Mouse (Mus musculus) ES-E14 (cell line): ENCODE data around the gene Pex14. TPM values are rescaled to one million over a fixed set of nuclear protein-coding genes. Genes with fewer than 3 reads are reported as not detected.
A peak's percentile ranks its signal among the peaks of the same experiment; 100 is the strongest.

Experiments
- DNase-seq: peaks from one replicate; pipeline ENCODE4 v3.0.0-alpha.2; 2013; ENCODE audit warnings: low read depth, low spot score
- H3K27ac ChIP-seq: 2 replicates; pipeline ENCODE4 v1.5.1; 2012; ENCODE audit warnings: low read depth, mild to moderate bottlenecking, low read length, moderate library complexity, mixed read lengths; ENCODE audit not compliant: poor library complexity, insufficient read depth, severe bottlenecking
- H3K36me3 ChIP-seq: 2 replicates; pipeline ENCODE4 v1.6.1; 2012; ENCODE audit warnings: mild to moderate bottlenecking, low read length, moderate library complexity, mixed read lengths; ENCODE audit not compliant: control insufficient read depth, poor library complexity, insufficient read depth, severe bottlenecking
- H3K4me1 ChIP-seq, 2 experiments: fragments of 150-350 bp in 1 of 2; sonication (generic) in 1 of 2; 2 replicates each; pipeline ENCODE4 v1.6.1; 2012; ENCODE audit warnings: low read length in 2 of 2, mild to moderate bottlenecking in 1 of 2, mixed read lengths in 1 of 2; ENCODE audit not compliant: control insufficient read depth in 2 of 2, insufficient read depth in 2 of 2, poor library complexity in 1 of 2
- H3K4me3 ChIP-seq, 2 experiments: fragments of 150-350 bp in 1 of 2; sonication (generic) in 1 of 2; 2 replicates each; pipeline ENCODE4 v1.5.1; 2012; ENCODE audit warnings: low read length in 2 of 2, low read depth in 1 of 2, mild to moderate bottlenecking in 1 of 2, mixed read lengths in 1 of 2; ENCODE audit not compliant: insufficient read depth in 1 of 2, poor library complexity in 1 of 2, severe bottlenecking in 1 of 2
- H3K9ac ChIP-seq: 2 replicates; pipeline ENCODE4 v1.6.1; 2012; ENCODE audit warnings: low read depth, mild to moderate bottlenecking, low read length, mixed read lengths; ENCODE audit not compliant: poor library complexity, insufficient read depth, severe bottlenecking
- H3K9me3 ChIP-seq: fragments of 150-350 bp; sonication (generic); 2 replicates; pipeline ENCODE4 v1.6.1; 2012; ENCODE audit warnings: low read depth, mild to moderate bottlenecking, low read length; ENCODE audit not compliant: control insufficient read depth, insufficient read depth
- CHD2 ChIP-seq: IDR thresholded peaks from 2 replicates; pipeline ENCODE4 v1.6.1; 2014; ENCODE audit warnings: mild to moderate bottlenecking, low read depth, low read length, inconsistent platforms
- HCFC1 ChIP-seq: IDR thresholded peaks from 2 replicates; pipeline ENCODE4 v1.6.1; 2012; ENCODE audit warnings: low read length, inconsistent platforms, borderline replicate concordance; ENCODE audit not compliant: insufficient read depth
- MAFK ChIP-seq: IDR thresholded peaks from 2 replicates; pipeline ENCODE4 v1.6.1; 2014; ENCODE audit warnings: mild to moderate bottlenecking, low read depth, low read length, inconsistent platforms; ENCODE audit not compliant: insufficient read depth
- ZC3H11A ChIP-seq: IDR thresholded peaks from 2 replicates; pipeline ENCODE4 v1.6.1; 2012; ENCODE audit warnings: low read depth, mild to moderate bottlenecking, inconsistent platforms, low read length, borderline replicate concordance
- ZNF384 ChIP-seq: IDR thresholded peaks from 2 replicates; pipeline ENCODE4 v1.6.1; 2012; ENCODE audit warnings: low read depth, low read length, inconsistent platforms
- in situ Hi-C, 2 experiments: fragments of 600-800 bp; cut with MboI; formaldehyde crosslinking; loops; one replicate each; pipeline ENCODE4 v1.15.1; 2025; ENCODE audit warnings: low sequenced_read_pairs in 2 of 2, inconsistent platforms in 1 of 2; ENCODE audit not compliant: unreplicated experiment in 2 of 2
- total RNA-seq: library from RNA; depleted of rRNA; stranded (reverse); fragments of 300-350 nt; gene quantifications from 2 replicates; pipeline ENCODE4 v1.2.3, GENCODE M21; 2012

Pex14 gene
- total RNA-seq, 1 experiment: 80.3 TPM

- in situ Hi-C loops: no loop called here
- TF ChIP-seq ZC3H11A: no peak
- no peak for TF ChIP-seq ZNF384
- no peak for TF ChIP-seq MAFK
- TF ChIP-seq HCFC1: peak; percentile 73; the same call in 1 of the 2 replicates
- TF ChIP-seq CHD2: no peak
- peak; percentile 85 for DNase-seq
- peak within 1 kb of the TSS; percentile 74 to 92 for H3K4me3 ChIP-seq
- H3K4me1 ChIP-seq: peaks cover 2 to 7% of the 10 kb centered on the region in 2 experiments; a peak in 1 of 4 replicates
- H3K36me3 ChIP-seq: peaks cover under 1% of the 10 kb centered on the region; the same call in 1 of the 2 replicates
- H3K27ac ChIP-seq: peak within 1 kb of the TSS; percentile 61; the same call in 1 of the 2 replicates
- no peaks in the 10 kb centered on the region for H3K9me3 ChIP-seq
- H3K9ac ChIP-seq: peak within 1 kb of the TSS; percentile 92
These were observed 37.5 kb upstream of the Pex14 start, which contains the start of gene Cenps for GRCm38 (mm10) chr4:149136982-149137770. Gene Cenps, minus strand, starts transcription at chr4:149137629.

GRCm38 (mm10) chr4:149136116-149136850, 36.6 kb upstream of the Pex14 start:
- peaks cover 2 to 10% of the 10 kb centered on the region in 2 experiments; a peak in 2 of 4 replicates for H3K4me1 ChIP-seq
- peaks cover 8% of the 10 kb centered on the region for H3K36me3 ChIP-seq
- H3K9me3 ChIP-seq: no peaks in the 10 kb centered on the region
- no peak overlapping the region for H3K27ac ChIP-seq
- H3K4me3 ChIP-seq: peak overlapping the region; percentile 74 to 92
- in situ Hi-C loops: no loop called here
- no peak for DNase-seq
- H3K9ac ChIP-seq: peak overlapping the region; percentile 92
- TF ChIP-seq MAFK: no peak
- no peak for TF ChIP-seq ZNF384
- no peak for TF ChIP-seq ZC3H11A
- no peak for TF ChIP-seq HCFC1

- H3K4me3 ChIP-seq: no peak overlapping the region
- in situ Hi-C loops: no loop called here
- no peak for DNase-seq
- no peak overlapping the region for H3K9ac ChIP-seq
- peaks cover 24% of the 10 kb centered on the region for H3K36me3 ChIP-seq
- H3K27ac ChIP-seq: no peak overlapping the region
- no peaks in the 10 kb centered on the region for H3K9me3 ChIP-seq
- peaks cover 2 to 12% of the 10 kb centered on the region in 2 experiments; a peak in 2 of 4 replicates for H3K4me1 ChIP-seq
- TF ChIP-seq ZC3H11A (no peak), HCFC1 (no peak), ZNF384 (no peak), MAFK (no peak), CHD2 (no peak)
These were observed 33.7 kb upstream of the Pex14 start for GRCm38 (mm10) chr4:149133395-149133794.

- H3K27ac ChIP-seq: no peak overlapping the region
- in situ Hi-C loops: no loop called here
- H3K9me3 ChIP-seq: no peaks in the 10 kb centered on the region
- H3K4me3 ChIP-seq: no peak overlapping the region
- TF ChIP-seq ZNF384 (no peak), MAFK (no peak), CHD2 (no peak), ZC3H11A (no peak), HCFC1 (no peak)
- H3K9ac ChIP-seq: no peak overlapping the region
- H3K36me3 ChIP-seq: peaks cover 31% of the 10 kb centered on the region
- peaks cover 2 to 15% of the 10 kb centered on the region in 2 experiments; a peak in 2 of 4 replicates for H3K4me1 ChIP-seq
- no peak for DNase-seq
These were observed 32.3 kb upstream of the Pex14 start for GRCm38 (mm10) chr4:149131789-149132565.
